Mouse (Mus musculus) erythroblast, embryonic 14.5 days (primary cell): ENCODE data around the gene Bmf. TPM values are rescaled to one million over a fixed set of nuclear protein-coding genes. Genes with fewer than 3 reads are reported as not detected.
"Not testable (repeated sequence)": the region's sequence is repeated elsewhere in the genome, so short reads cannot be mapped to it uniquely, and the experiment has no call there.

ENCODE experiments used
- H3K27me3 ChIP-seq: 2 replicates; pipeline ENCODE4 v1.6.1; 2012; ENCODE audit warnings: inconsistent platforms; ENCODE audit not compliant: control insufficient read depth
- H3K36me3 ChIP-seq: 2 replicates; pipeline ENCODE4 v1.6.1; 2012; ENCODE audit warnings: mild to moderate bottlenecking, inconsistent platforms; ENCODE audit not compliant: control insufficient read depth
- H3K4me1 ChIP-seq: 2 replicates; pipeline ENCODE4 v1.6.1; 2012; ENCODE audit warnings: inconsistent platforms; ENCODE audit not compliant: control insufficient read depth
- H3K4me3 ChIP-seq: replicated peaks from 2 replicates; pipeline ENCODE3; 2012; ENCODE audit warnings: moderate library complexity, mild to moderate bottlenecking, inconsistent platforms
- H3K9me3 ChIP-seq: 2 replicates; pipeline ENCODE4 v1.6.1; 2012; ENCODE audit warnings: low read length, inconsistent platforms, mixed read lengths; ENCODE audit not compliant: control insufficient read depth
- GATA1 ChIP-seq: IDR thresholded peaks from 2 replicates; pipeline ENCODE4 v1.6.1; 2012; ENCODE audit warnings: low read length, inconsistent platforms, mixed read lengths
- TAL1 ChIP-seq: IDR thresholded peaks from 3 replicates; pipeline ENCODE4 v1.6.1; 2012; ENCODE audit warnings: low read length, inconsistent platforms, mixed read lengths
- polyA plus RNA-seq: library from polyadenylated mRNA; stranded (reverse); fragments of >175 nt; gene quantifications from 2 replicates; pipeline ENCODE4 v1.2.3, GENCODE M21; 2012

Bmf gene
- polyA plus RNA-seq, 1 experiment: 0.18 TPM

DNA sequence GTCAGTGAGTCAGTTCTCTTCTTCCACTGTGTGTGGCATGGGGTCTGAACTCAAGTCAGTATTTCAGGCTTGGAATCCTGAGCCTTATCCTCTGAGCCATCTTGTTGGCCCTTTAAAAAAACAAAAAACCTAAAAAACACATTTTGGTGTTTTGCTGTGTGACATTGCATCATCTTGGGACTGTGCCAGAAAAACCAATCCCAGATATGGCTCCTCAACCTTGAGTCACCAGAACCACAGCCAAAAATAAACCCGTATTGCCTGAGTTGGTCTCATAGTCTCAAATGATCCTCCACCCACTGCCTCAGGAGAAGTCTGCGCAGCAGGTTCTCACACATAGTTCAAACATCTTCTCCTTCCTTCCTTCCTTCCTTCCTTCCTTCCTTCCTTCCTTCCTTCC lies 21.5 kb upstream of the Bmf start:
- H3K9me3 ChIP-seq: no peaks in the 10 kb centered on the region
- no peak for TF ChIP-seq TAL1
- no peaks in the 10 kb centered on the region for H3K4me1 ChIP-seq
- H3K27me3 ChIP-seq: no peaks in the 10 kb centered on the region
- no peak overlapping the region for H3K4me3 ChIP-seq
- no peaks in the 10 kb centered on the region for H3K36me3 ChIP-seq

DNA sequence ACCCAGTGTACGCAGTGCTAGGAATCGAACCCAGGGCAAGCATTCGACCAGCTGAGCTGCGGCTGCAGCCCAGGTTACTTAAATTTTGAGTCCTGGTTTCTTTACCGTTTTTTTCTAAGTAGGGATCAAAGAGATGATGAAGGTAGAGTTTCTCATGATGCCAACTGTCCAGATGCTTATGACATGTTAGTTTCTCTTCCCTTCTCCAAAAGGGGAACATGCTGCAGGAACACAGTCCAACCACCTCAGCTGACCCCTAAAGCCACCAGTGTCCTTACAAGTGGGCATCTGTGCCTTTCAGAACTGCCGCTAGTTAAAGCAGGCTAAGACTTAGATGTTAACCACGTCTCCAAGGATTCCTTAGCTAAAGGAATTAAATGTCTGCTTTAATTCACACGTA lies 17.7 kb upstream of the Bmf start:
- Histone ChIP-seq H3K27me3 (no peaks in the 10 kb centered on the region), H3K9me3 (no peaks in the 10 kb centered on the region), H3K4me3 (no peak overlapping the region), H3K4me1 (no peaks in the 10 kb centered on the region), H3K36me3 (no peaks in the 10 kb centered on the region)
- TF ChIP-seq GATA1 (no peak), TAL1 (no peak)

DNA sequence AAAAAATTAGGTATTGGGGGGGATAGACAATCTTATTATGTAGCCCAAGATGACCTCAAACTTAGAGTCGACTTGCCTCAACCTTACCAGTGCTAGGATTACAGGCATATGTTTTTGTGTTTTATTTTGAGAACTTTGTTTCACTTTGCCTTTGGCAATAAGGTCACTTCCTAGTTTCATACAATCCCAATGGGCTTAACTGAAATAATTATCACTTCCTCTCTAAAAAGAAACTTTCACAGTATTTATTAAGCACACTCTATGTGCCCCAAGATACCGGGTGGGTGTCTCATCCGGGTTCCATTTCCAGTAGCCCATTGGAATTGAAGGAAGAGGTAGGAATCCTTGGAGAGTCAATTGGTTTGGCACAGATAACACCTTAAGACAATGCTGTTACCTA lies 12.9 kb upstream of the Bmf start:
- Histone ChIP-seq H3K36me3 (no peaks in the 10 kb centered on the region), H3K4me3 (no peak overlapping the region), H3K4me1 (no peaks in the 10 kb centered on the region), H3K9me3 (no peaks in the 10 kb centered on the region), H3K27me3 (no peaks in the 10 kb centered on the region)
- TF ChIP-seq GATA1 (no peak), TAL1 (no peak)

DNA sequence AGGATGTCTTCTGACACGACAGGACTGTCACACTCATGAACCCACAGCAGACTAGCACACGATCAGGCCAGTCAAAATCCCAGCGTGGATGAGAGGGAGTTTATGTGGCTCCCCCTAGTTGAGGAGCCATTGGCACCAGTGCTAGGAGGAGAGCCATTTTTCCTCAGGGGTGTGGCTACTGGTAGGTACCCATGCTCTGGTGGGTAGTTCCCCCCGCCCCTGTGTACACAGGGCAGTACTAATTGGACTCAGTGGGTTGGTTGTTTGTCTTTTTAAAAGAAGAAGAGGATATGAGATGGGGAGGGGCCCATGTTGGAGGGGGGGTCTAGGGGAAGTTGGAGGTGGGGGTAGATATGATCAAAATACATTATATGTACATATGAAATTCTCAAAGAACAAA lies 12.5 kb upstream of the Bmf start:
- H3K9me3 ChIP-seq: no peaks in the 10 kb centered on the region
- TF ChIP-seq TAL1 (no peak), GATA1 (no peak)
- no peaks in the 10 kb centered on the region for H3K27me3 ChIP-seq
- H3K36me3 ChIP-seq: no peaks in the 10 kb centered on the region
- H3K4me3 ChIP-seq: no peak overlapping the region
- H3K4me1 ChIP-seq: no peaks in the 10 kb centered on the region

DNA sequence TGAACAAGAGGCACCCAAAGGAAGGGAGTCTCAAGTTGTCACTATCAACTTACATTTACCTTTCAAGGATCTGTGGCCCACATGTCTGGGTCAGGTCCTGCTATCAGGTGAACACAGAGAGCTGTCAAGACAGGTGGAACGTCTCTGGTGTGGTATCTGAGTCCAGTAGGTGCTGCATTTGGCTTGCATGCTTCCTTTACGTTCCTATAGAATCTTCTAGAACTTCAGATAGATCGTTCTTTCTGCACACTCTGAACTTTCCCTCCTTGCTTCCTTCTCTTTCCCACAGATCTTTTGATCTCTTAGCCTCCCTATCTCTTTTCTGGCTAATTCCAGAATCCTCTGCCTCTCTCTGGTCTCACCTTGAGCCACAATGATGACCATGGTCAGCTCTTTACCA lies 8.9 kb upstream of the Bmf start:
- peaks cover 3% of the 10 kb centered on the region for H3K4me1 ChIP-seq
- no peaks in the 10 kb centered on the region for H3K9me3 ChIP-seq
- TF ChIP-seq TAL1: no peak
- no peak for TF ChIP-seq GATA1
- H3K27me3 ChIP-seq: no peaks in the 10 kb centered on the region
- H3K4me3 ChIP-seq: no peak overlapping the region
- no peaks in the 10 kb centered on the region for H3K36me3 ChIP-seq

DNA sequence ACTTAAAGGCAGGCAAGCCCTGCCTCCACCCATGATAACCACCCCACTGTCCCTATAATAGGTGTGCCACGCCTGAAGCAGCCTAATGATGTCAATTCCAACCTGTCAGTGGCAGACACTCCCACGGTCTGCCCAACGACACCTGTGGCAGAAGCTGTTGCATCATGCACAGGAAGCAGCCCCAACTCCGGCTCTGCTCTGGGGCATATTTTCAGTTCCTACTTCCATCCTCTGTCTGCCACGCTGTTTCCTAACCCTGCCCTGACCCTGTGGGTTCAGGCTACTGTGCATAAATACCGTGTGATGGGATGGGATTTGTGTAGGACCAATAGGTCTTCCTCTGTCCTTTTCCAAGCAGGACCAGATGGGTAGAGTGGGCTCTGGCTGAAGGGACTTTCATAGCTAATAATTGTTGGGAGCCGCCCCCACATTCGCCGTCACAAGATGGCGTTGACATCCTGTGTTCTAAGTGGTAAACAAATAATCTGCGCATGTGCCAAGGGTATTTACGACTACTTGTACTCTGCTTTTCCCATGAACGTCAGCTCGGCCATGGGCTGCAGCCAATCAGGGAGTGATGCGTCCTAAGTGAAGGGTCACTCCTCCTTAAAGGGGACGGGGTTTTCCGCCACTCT lies 5.0 kb upstream of the Bmf start:
- not testable (repeated sequence) for H3K9me3 ChIP-seq, H3K36me3 ChIP-seq
- peaks cover 19% of the 10 kb centered on the region for H3K27me3 ChIP-seq

DNA sequence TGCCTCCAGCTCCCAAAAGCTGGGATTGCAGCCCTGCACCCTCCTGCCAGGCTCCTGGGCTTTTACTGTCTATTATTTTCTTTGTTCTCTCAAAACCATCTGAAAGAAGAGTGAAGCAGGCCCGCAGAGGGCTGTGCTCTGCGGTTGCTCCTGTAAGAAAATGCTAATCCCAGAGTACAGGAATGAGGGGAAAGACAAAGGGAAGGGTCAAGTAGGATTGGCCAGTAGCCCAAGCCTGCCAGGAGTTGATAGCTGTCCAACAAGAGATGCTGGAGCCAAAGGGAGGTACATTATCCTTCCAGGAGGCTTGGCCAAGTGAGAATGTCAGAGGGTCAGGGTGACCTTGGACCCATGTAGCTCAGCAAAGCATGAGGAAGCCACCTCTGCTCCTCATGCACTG lies 2.1 kb upstream of the Bmf start:
- Histone ChIP-seq H3K4me1 (peaks cover 6% of the 10 kb centered on the region), H3K36me3 (no peaks in the 10 kb centered on the region), H3K9me3 (no peaks in the 10 kb centered on the region), H3K4me3 (no peak overlapping the region), H3K27me3 (peaks cover 45% of the 10 kb centered on the region)
- no peak for TF ChIP-seq TAL1
- no peak for TF ChIP-seq GATA1

More for the DNA sequence above, 5.0 kb upstream of the Bmf start:
- not testable (repeated sequence) for H3K4me1 ChIP-seq, H3K4me3 ChIP-seq

DNA sequence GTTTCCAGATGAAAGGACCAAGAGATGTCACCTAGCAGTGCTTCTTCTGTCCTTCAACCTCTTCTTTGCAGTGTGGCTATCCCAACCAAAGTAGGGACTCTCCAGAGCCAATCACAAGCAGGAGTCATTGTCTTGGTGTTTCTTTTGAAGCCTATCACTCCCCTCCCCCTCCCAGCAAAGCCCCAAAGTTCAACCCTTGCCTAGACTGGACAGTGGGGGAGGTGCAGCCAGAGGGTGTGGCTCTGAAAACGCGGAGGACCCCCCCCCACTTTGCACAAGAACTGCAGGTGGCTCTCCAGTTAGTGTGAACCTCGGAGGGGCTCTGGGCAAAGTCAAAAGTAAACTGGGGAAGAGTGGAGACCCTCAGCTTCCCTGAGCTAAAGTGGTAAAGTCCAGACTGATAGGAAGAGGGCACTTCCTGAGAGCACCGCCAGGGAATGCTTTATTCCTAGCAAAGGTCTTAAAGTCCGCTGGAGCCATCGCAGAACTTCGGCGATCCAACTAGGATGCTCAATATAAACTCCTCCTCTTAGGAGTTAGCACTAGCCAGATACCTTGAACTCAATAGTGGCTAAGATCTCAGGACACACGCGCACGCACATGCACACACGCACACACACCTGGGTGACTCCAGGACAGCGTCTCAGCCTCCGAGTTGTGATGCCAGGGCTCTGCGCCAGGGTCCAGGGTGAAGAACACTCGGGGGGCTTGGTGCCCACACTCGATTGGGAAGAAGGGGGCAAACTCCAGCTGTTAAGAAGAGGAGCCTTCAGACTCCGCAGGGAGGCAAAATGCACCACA lies 866 bp downstream of the Bmf start:
- Histone ChIP-seq H3K36me3 (no peaks in the 10 kb centered on the region), H3K27me3 (peaks cover 64% of the 10 kb centered on the region), H3K9me3 (no peaks in the 10 kb centered on the region)

DNA sequence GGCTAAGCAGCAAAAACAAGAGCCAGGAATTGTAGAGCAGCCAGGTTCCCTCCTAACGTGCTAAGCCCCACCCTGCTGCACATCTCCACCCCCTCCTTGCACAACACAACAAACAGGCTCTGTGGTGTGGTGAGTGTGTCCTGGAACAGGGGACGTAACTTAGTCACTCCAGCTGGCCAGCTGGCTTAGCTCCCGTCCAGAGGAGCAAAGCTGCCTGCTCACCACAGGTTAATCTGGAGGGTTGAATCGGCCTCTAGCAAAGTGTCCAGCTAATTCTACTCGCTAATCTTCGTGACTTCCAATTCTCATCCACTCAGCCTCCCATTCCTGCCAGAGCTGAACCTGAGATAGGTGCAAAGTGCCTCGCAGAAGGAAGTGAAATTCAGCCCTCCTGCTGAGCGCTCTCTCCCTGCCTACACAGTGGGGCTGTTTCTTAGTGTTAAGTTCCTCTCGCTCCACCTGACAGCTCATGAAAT lies 1.9 kb downstream of the Bmf start:
- H3K4me1 ChIP-seq: peaks cover 10% of the 10 kb centered on the region
- H3K27me3 ChIP-seq: peaks cover 64% of the 10 kb centered on the region
- no peak for TF ChIP-seq GATA1
- H3K36me3 ChIP-seq: no peaks in the 10 kb centered on the region
- no peaks in the 10 kb centered on the region for H3K9me3 ChIP-seq
- H3K4me3 ChIP-seq: no peak overlapping the region

More for the DNA sequence above, 866 bp downstream of the Bmf start:
- peak overlapping the region; percentile 55 for H3K4me3 ChIP-seq
- TF ChIP-seq GATA1: no peak
- TF ChIP-seq TAL1: no peak
- peaks cover 10% of the 10 kb centered on the region for H3K4me1 ChIP-seq
